Mouse (Mus musculus) brain, embryonic 14.5 days (tissue): ENCODE results near the gene Tcp11l2. TPM values are rescaled to one million over a fixed set of nuclear protein-coding genes. Genes with fewer than 3 reads are reported as not detected.

ENCODE experiments used
- DNase-seq: peaks from one replicate; pipeline ENCODE4 v3.0.0-alpha.2; 2011; ENCODE audit warnings: low read depth
- CTCF ChIP-seq: fragments of 200-500 bp; IDR thresholded peaks from 2 replicates; pipeline ENCODE4 v1.5.1; 2012; ENCODE audit warnings: inconsistent platforms, mild to moderate bottlenecking, moderate library complexity, borderline replicate concordance; ENCODE audit not compliant: insufficient read depth, insufficient read length; ENCODE audit errors: extremely low read depth
- POLR2A ChIP-seq: fragments of 200-500 bp; IDR thresholded peaks from 2 replicates; pipeline ENCODE4 v1.6.1; 2012; ENCODE audit warnings: mild to moderate bottlenecking, inconsistent platforms, borderline replicate concordance; ENCODE audit not compliant: poor library complexity, insufficient read depth, insufficient read length, severe bottlenecking; ENCODE audit errors: extremely low read depth
- polyA plus RNA-seq: library from polyadenylated mRNA; depleted of rRNA; stranded (reverse); fragments of >200 nt; gene quantifications from 2 replicates; pipeline ENCODE4 v1.2.3, GENCODE M21; 2012

Tcp11l2 gene
- polyA plus RNA-seq, 1 experiment = 15.6 TPM

DNA sequence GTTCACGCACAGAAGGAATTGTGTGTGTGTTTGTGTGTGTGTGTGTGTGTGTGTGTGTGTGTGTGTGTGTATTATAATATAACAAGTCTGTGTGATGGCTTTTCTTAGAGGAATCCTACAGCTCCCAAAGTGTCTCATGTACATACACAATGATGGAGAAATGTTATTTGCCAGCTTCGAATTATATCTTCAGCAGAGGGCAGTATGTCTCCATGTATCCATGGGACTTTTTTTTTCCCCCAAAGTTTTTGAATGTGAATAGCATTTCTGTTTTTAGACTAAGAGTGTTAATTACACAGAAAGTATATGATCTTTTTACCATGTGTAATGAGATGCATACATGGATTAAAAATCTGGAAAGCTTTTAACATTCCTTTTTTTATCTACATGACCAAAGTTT is 65.2 kb downstream of the Tcp11l2 start:
- TF ChIP-seq POLR2A = no peak
- TF ChIP-seq CTCF = 0 out of 2 replicates have a peak, but pooled peaks have one; percentile 13
- DNase-seq = peak; percentile 69

DNA sequence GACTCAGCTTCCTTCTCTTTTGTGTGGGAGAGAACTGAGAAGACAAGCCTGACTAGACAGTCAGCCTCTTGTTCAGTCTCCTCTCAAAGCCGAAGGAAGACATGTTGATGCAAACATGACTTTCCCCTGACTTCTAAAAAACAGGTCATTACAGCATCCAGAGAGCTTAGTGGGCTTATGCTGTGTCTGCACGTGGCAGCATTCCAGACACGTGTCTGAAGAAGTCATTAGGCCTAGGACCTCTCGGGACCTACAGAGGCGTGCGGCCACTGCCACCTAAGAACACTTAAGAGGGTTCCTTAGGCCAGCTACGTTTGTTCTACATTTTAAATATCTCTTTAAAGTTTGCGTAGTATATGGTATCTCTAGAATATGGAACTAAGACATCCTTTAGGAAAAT is 69.5 kb downstream of the Tcp11l2 start:
- TF ChIP-seq CTCF (no peak), POLR2A (no peak)
- no peak for DNase-seq

DNA sequence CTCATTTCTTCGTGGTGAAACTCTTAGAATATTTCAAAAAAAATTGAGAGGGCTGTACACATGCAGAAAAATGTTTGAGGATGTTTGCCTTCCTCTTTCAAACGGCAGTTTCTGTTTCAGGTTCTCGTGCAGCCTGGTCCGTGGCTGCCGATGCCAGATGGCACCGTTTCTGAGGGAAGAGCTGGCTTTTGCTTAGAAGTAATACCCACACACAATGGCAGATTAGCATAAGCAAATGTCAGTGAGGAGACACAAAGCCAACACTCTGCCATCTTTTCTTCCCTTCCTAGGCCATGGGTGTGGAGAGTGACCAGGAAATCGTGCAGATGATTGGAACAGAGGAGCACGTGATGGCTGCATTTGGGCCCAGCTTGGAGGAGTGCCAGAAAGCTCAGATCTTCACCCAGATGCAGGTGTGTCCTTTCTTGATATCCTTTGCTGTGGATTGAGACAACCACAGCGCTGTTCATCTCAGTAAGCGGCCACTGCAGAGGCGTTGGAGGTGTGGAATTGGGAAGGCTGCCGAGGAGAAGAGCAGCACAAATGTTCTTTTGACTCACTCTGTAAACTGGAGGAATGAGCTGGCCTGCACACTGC is 70.2 kb downstream of the Tcp11l2 start:
- TF ChIP-seq CTCF (no peak), POLR2A (no peak)
- peak; percentile 69 for DNase-seq

DNA sequence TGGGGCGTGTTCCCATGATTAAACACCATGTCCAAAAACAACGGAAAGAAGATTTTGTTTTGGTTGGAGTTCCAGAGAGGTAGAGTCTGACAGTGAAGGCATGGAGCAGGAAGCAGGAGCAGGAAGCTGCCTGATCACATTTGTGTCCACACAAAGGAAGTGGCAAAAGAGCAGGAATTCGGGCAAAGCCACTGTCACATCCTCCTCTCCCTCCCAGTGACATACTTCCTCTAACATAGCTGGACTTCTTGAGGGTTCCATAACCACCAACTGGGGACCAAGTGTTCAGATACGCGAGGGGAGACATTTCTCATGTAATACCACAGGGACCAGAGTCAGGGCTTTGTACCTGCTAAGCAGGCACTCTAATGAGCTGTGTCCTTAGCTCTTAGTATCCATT is 70.8 kb downstream of the Tcp11l2 start:
- TF ChIP-seq CTCF = no peak
- no peak for TF ChIP-seq POLR2A
- DNase-seq = no peak

DNA sequence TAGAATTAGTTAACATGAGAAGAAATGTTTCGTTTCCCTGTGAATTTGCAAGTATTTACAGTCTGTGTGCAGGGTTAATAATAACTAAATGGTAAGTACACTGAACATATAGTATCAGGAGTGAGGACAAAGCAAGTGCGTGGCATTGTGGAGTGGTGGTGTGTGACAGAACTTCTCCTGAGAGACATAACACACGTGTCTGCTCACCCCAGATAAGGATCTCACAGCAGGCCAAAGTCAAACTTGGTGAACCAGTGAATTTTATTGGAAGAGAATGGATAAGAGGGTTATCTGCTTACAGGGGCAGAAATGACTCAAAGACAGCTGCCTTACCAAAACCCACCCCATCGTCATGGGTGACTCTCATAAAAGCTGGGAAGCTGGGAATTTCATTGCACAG is 72.5 kb downstream of the Tcp11l2 start:
- DNase-seq = no peak

DNA sequence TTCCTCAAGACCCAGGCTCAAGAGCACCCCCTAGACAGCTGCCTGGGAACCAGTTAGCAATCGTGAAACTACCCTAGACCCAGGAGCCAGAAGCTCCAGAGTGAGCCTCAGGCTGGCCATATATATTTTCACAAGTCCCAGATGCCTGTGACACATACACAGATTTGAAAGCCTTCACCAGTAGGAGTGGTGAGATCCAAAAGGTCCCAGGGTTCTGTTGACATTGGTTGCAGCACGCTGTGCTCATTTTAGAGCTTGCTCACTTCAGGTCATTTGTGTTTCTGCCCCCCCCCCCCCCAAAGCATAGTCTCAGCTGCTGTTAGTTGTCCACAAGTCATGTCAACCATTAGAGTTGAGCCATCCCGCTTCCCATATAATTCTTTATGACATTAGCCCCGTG is 77.6 kb downstream of the Tcp11l2 start:
- no peak for DNase-seq
- no peak for TF ChIP-seq CTCF
- no peak for TF ChIP-seq POLR2A

More for the DNA sequence above, 72.5 kb downstream of the Tcp11l2 start:
- TF ChIP-seq CTCF = no peak
- TF ChIP-seq POLR2A = no peak

DNA sequence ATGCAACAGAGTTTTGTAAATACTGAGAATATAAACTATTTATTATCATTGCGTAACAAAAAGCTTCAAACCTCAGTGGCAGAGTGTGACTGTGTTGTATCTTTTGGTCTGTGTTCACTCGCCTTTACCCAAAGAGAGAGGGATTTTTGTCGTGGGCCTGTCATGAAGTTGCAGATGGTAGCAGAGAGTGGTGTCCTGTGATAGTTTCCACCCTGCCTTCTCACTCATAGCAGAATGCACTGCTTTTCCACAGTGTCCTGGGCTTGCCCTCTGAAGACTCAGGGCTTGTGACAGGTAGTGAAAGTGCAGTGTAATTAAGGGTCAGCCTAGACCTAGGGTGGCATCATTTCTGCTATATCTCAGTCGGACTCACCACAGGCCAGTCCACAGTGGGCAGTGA is 78.3 kb downstream of the Tcp11l2 start:
- no peak for DNase-seq
- TF ChIP-seq CTCF = no peak
- TF ChIP-seq POLR2A = no peak

DNA sequence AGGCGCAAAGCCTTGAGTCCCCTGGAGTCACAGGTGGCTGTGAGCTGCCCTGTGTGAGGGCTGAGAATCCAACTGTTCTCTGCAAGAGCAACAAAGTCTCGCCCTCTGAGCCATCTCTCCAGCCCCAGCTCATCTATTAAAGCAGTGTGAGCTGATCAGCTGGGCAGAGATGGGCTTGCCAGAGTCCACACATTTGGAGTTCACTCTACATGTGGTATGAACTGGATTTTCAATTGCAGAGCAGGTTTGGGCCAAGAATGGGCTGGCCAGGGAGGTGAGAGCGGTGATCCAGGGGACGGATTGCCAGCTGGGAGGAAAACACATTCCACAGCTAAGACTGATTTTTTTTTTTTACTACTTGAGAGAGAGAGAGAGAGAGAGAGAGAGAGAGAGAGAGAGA is 80.2 kb downstream of the Tcp11l2 start:
- DNase-seq = peak; percentile 40
- TF ChIP-seq POLR2A (no peak), CTCF (no peak)

DNA sequence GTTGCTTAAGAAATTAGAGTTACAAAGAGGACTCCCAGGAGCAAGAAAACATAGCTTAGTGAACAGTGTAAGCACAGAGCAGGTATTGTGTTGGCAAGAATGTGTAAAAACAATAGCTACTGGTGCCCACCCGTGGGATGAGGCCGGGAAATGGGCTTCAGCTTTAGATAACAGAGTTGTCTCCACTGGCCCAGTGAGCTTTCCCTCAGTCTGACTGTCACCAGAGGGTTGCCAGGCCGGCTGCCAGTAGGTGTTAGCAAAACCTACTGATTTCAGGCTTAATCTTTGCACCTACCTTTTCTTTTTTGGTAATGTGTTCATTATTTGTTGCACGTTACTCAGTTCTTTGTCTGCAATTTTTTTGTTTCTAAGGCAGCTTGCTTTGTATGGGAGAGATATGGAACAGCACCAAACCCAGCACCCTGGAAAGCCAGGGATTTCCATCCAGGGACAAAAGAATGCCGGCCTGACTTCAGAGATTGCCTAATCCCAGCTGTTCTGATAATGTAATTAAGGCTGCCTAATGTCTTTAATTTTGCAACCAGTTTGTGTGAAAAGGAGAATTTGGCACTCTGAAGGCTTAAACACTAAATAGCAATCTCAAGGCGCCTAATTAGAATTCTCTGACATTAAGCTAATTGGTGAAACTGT is 81.1 kb downstream of the Tcp11l2 start:
- TF ChIP-seq POLR2A (no peak), CTCF (no peak)
- DNase-seq = peak; percentile 89

DNA sequence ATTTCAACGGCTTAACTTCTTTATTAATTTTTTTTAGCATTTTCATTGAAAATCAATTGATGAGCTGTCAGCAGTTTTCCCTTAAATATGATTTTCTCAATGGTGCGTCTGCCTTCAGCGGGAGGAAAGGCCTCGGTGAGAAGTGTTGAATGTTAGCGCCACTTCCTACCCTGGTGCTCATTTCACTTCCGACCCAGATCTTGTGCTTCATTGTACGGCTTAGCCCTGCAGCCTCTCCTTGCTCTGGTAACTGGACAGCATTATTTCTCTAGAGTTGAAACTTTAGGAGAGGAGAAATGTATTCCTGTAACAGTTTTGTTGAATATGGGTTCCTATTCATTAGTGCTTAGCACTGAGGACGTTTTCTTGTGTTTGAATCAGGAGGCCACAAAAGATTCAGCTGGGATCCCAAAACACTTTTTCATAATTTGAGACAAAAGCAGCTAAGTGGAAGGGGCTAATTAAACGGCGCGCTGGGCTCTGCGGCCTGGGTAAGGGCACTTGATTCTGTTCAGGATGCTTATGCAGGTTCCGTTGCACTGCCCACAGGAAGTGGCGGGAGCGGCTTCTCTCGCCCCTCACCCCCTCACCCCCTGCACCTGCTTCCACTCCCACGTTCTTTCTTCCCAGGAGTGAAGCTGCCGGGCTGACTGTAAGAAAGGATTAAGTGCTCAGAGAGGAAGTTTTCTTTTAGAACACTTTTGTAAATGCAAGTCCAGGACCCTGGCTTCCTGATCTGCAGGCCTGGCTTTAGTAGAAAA is 81.8 kb downstream of the Tcp11l2 start:
- DNase-seq = peak; percentile 76
- TF ChIP-seq POLR2A = no peak

DNA sequence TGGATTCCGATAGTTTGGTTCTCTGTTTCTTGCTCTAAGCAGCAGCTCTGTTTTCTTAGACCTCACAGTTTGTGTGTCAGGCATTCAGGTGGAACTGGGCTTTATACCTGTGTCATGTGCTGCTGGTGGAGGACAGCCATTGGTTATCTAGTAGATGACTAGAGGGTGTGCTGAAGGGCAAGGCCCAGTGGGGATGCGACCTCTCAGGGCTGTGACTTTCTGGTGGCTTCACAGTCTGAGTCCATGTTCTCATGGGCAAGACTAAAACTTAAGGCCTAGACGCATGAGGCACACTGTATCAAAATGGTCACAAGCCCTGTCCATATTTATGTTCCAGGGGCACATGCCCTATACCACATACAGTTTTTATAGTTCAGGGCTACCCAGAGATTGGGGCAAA is 82.9 kb downstream of the Tcp11l2 start:
- DNase-seq = no peak
- TF ChIP-seq POLR2A = no peak
- no peak for TF ChIP-seq CTCF
